Mouse (Mus musculus): ENCODE results near the gene Syngr4. TPM values are rescaled to one million over a fixed set of nuclear protein-coding genes. Genes with fewer than 3 reads are reported as not detected.

The Syngr4 gene
- total RNA-seq, 1 experiment from 2014 or later, result not detected

Other genes with a start within 250 kb of the Syngr4 start
- 1.4 TPM in 1 of 3 replicates, not detected in the others for gene Fut2, start 230.3 kb downstream of the Syngr4 start, total RNA-seq (2017)
- not detected in 3 replicates for gene Ntn5, start 212.7 kb downstream of the Syngr4 start, total RNA-seq (2017)
- not detected in 3 replicates for gene Sec1, start 202.3 kb downstream of the Syngr4 start, total RNA-seq (2017)
- not detected in 3 replicates for gene Car11, start 196.9 kb downstream of the Syngr4 start, total RNA-seq (2017)
- 4.3 to 13.1 TPM (median 4.5 TPM) in 3 replicates for gene Dbp, start 191.6 kb downstream of the Syngr4 start, total RNA-seq (2017)
- 966 to 1,078 TPM (median 1,028 TPM) in 3 replicates for gene Rpl18, start 181.3 kb downstream of the Syngr4 start, total RNA-seq (2017)
- 11.0 to 15.9 TPM (median 11.5 TPM) in 3 replicates for gene Sphk2, start 178.7 kb downstream of the Syngr4 start, total RNA-seq (2017)
- 0.78 to 1.4 TPM in 2 of 3 replicates, not detected in the other for gene Fam83e, start 175.5 kb downstream of the Syngr4 start, total RNA-seq (2017)
- not detected in 3 replicates for gene Spaca4, start 170.9 kb downstream of the Syngr4 start, total RNA-seq (2017)
- gene Lmtk3, start 113.0 kb downstream of the Syngr4 start, total RNA-seq (2017), result not detected in 3 replicates
- gene Sult2b1, start 112.0 kb downstream of the Syngr4 start, total RNA-seq (2017), result 1.3 to 7.5 TPM in 2 of 3 replicates, not detected in the other
- gene Cyth2, start 82.1 kb downstream of the Syngr4 start, total RNA-seq (2017), result 59.2 to 78.0 TPM (median 72.7 TPM) in 3 replicates
- 0.19 TPM in 1 of 3 replicates, not detected in the others for gene Kcnj14, start 71.9 kb downstream of the Syngr4 start, total RNA-seq (2017)
- gene Grwd1, start 65.8 kb downstream of the Syngr4 start, total RNA-seq (2017), result 5.8 to 8.7 TPM (median 6.7 TPM) in 3 replicates
- gene Kdelr1, start 23.9 kb downstream of the Syngr4 start, total RNA-seq (2017), result 28.7 to 45.8 TPM (median 45.2 TPM) in 3 replicates
- 0.10 TPM in 1 of 3 replicates, not detected in the others for gene Grin2d, start 18.3 kb downstream of the Syngr4 start, total RNA-seq (2017)
- gene Tmem143, start 227 bp upstream of the Syngr4 start, total RNA-seq (2017), result 4.4 to 5.6 TPM (median 4.4 TPM) in 3 replicates
- 293 to 405 TPM (median 376 TPM) in 3 replicates for gene Emp3, start 24.7 kb upstream of the Syngr4 start, total RNA-seq (2017)
- gene Ccdc114, start 27.4 kb upstream of the Syngr4 start, total RNA-seq (2017), result 2.9 TPM in 2 of 3 replicates, not detected in the other
- not detected in 3 replicates for gene Abcc6, start 133.6 kb upstream of the Syngr4 start, total RNA-seq (2017)
- gene Nomo1, start 137.0 kb upstream of the Syngr4 start, total RNA-seq (2017), result 14.2 to 34.6 TPM (median 17.8 TPM) in 3 replicates
- not detected in 3 replicates for gene Kcnj11, start 204.1 kb upstream of the Syngr4 start, total RNA-seq (2017)

Measured in monocyte, adult 5-6 weeks (primary cell).